Mouse (Mus musculus) limb, embryonic 11.5 days (tissue): ENCODE results near the gene Tsr3. TPM values are rescaled to one million over a fixed set of nuclear protein-coding genes. Genes with fewer than 3 reads are reported as not detected.

Source experiments
- ATAC-seq: fragments of 200-750 bp; cut with Nextera tagmentation; 2 replicates; pipeline ENCODE4 v1.8.0; 2017; ENCODE audit warnings: low read depth; ENCODE audit not compliant: insufficient number of reproducible peaks, low FRiP score, low TSS enrichment
- DNase-seq: peaks from one replicate; pipeline ENCODE4 v3.0.0-alpha.2; 2015; ENCODE audit warnings: low spot score
- H3K27ac ChIP-seq: fragments of 300-500 bp; sonication (generic); replicated peaks from 2 replicates; pipeline ENCODE4 v1.5.1; 2014; ENCODE audit warnings: low read depth, mild to moderate bottlenecking, low read length
- H3K27me3 ChIP-seq: fragments of 300-500 bp; sonication (generic); 2 replicates; pipeline ENCODE4 v1.6.1; 2014; ENCODE audit warnings: mild to moderate bottlenecking, low read length, mixed read lengths; ENCODE audit not compliant: control insufficient read depth, insufficient read depth
- H3K36me3 ChIP-seq: fragments of 300-500 bp; sonication (generic); 2 replicates; pipeline ENCODE4 v1.6.1; 2014; ENCODE audit warnings: mild to moderate bottlenecking, low read length, moderate library complexity, mixed read lengths; ENCODE audit not compliant: control insufficient read depth, insufficient read depth
- H3K4me1 ChIP-seq: fragments of 300-500 bp; sonication (generic); 2 replicates; pipeline ENCODE4 v1.6.1; 2014; ENCODE audit warnings: low read length, mixed read lengths; ENCODE audit not compliant: control insufficient read depth, insufficient read depth
- H3K4me2 ChIP-seq: fragments of 300-500 bp; sonication (generic); 2 replicates; pipeline ENCODE4 v1.6.1; 2014; ENCODE audit warnings: low read depth, mild to moderate bottlenecking, moderate library complexity; ENCODE audit not compliant: severe bottlenecking
- H3K4me3 ChIP-seq: fragments of 300-500 bp; sonication (generic); 2 replicates; pipeline ENCODE4 v1.5.1; 2014; ENCODE audit warnings: low read depth, low read length
- H3K9ac ChIP-seq: fragments of 300-500 bp; sonication (generic); 2 replicates; pipeline ENCODE4 v1.6.1; 2014; ENCODE audit warnings: mild to moderate bottlenecking, low read length
- H3K9me3 ChIP-seq: fragments of 300-500 bp; sonication (generic); 2 replicates; pipeline ENCODE4 v1.6.1; 2016; ENCODE audit warnings: low read length; ENCODE audit not compliant: control insufficient read depth
- WGBS: fragments of 180-500 bp; shearing (Covaris S2); extraction: QIAGEN DNeasy Blood & Tissue Kit; methylation state at CpG from one replicate; pipeline ENCODE4 v1.1.7; 2014; 5-methylcytosine and 5-hydroxymethylcytosine counted together
- polyA plus RNA-seq: library from polyadenylated mRNA; unstranded; fragments of >200 nt; fragmentation: Nextera tagmentation; extraction: Ambion mirVana; gene quantifications from 2 replicates; pipeline ENCODE4 v1.2.1, GENCODE M21; 2014

Gene Tsr3
- polyA plus RNA-seq, 1 experiment from 2014 or later, result 63.8 TPM

DNA sequence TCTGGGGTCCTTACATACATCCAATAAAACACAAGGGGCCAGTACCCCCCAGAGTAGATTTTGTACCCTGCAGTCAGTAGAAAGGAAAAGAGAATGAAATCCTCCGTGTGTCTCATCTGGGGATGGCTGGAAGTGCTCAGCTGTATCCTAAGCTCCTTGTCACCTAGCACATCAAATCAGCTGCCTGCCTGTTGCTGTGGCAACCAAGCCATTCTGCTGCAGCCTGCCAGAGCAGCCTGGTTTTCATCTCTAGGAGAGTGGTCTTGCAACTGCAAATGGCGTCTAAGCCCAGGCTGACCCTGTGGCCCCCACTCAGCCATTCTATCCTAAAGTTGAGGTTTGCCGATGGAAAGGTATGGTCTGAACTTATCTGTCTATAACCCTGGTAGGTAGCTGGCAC is 12.7 kb downstream of the Tsr3 start:
- peaks cover 30% of the 10 kb centered on the region for H3K27me3 ChIP-seq
- DNase-seq, result no peak
- WGBS, result 39% methylated on average over 3 of the region's 3 CpGs

DNA sequence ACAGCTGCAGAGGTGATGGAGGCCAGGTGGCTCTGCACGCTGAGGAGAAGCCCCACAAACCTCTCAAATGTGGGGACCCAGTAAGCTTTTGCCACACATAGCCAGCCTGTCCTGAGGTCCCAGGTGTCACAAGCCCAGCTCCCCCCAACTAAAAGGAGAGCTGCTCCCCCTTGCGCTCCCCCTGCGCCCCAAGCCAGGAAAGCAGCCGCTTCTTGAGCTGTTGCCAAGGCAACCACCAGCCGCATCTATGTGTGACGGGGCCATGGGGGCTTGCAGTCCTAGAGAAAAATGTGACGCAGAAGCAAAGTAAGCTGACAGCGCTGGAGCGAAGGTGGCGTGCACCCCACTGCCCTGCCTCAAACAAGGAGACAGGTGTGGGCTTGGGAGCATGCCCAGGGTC is 13.8 kb downstream of the Tsr3 start:
- ATAC-seq, result no peak
- Histone ChIP-seq H3K27me3 (peaks cover 30% of the 10 kb centered on the region), H3K4me2 (no peak overlapping the region), H3K9ac (no peak overlapping the region; the same call in 1 of the 2 replicates), H3K9me3 (no peaks in the 10 kb centered on the region), H3K36me3 (no peaks in the 10 kb centered on the region), H3K27ac (no peak overlapping the region), H3K4me1 (peaks cover 18% of the 10 kb centered on the region), H3K4me3 (no peak overlapping the region)
- WGBS, result 32% methylated on average over 10 of the region's 10 CpGs
- no peak for DNase-seq

More for the DNA sequence above, 12.7 kb downstream of the Tsr3 start:
- Histone ChIP-seq H3K4me2 (no peak overlapping the region), H3K4me1 (peaks cover 18% of the 10 kb centered on the region), H3K9ac (no peak overlapping the region), H3K9me3 (no peaks in the 10 kb centered on the region), H3K4me3 (no peak overlapping the region), H3K36me3 (no peaks in the 10 kb centered on the region), H3K27ac (no peak overlapping the region)
- ATAC-seq, result no peak

DNA sequence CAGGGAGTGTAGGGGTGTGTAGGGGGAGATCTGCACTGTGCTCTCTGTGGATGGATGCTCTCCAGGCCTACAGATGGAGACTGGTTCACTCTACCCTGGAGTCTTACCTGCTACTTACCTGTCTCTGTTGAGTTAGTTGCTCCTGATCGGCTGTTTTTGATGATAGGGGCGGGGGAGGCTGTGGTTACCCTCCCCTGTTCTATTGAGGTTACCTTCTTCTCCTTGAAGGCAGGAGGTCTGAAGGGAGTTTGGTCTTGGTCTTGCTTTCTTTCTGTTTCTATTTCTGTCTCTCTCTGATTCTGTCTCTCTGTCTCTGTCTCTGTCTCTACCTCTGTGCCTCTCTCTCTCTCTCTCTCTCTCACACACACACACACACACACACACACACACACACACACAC is 15.1 kb downstream of the Tsr3 start:
- no peak for ATAC-seq
- Histone ChIP-seq H3K27ac (no peak overlapping the region), H3K9me3 (no peaks in the 10 kb centered on the region), H3K9ac (no peak overlapping the region), H3K4me3 (no peak overlapping the region), H3K4me1 (peaks cover 18% of the 10 kb centered on the region), H3K4me2 (no peak overlapping the region), H3K27me3 (peaks cover 30% of the 10 kb centered on the region), H3K36me3 (no peaks in the 10 kb centered on the region)
- DNase-seq, result no peak
- WGBS, result 66% methylated on average over 2 of the region's 2 CpGs

DNA sequence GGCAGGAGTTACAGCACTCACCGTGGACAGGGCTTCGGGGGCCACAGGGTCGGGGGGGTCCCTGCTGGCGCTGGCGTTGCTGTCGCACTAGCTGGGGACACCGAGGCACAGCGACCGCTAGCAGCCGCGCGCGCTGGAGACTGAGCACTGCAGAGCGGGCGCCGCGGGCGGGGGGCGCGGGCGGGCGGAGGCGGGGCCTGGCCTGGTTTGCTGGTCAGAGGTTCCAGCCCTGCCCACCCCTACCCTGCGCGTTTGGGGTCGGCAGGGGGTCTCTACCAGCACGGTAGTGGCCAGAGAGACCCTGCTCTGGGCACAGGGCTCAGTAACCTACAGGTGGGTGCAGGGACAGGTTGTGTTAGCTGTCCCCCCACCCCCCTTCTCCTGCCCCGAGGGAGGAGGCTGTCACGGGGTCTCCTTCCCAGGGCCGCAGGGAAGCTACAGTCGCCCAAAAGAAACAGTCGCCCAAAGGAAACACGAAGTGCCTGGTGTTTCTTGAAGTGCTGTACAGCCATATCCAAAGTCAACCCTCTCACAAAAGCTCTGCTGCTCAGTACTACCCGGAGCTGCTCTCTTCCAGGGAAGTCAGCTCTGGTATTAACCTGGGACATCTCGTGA is 16.3 kb downstream of the Tsr3 start, which contains the start of gene Baiap3:
Gene Baiap3, minus strand, starts transcription at position 225 of the 615 bp plus-strand sequence.
- Histone ChIP-seq H3K36me3 (no peaks in the 10 kb centered on the region), H3K27me3 (peaks cover 30% of the 10 kb centered on the region), H3K4me1 (peaks cover 18% of the 10 kb centered on the region), H3K9me3 (no peaks in the 10 kb centered on the region), H3K4me3 (peak within 1 kb of the TSS; percentile 31), H3K27ac (no peak within 1 kb of the TSS), H3K4me2 (peak within 1 kb of the TSS; percentile 67), H3K9ac (peak within 1 kb of the TSS; percentile 41)
- peak; percentile 68 for DNase-seq
- peak; percentile 49; the same call in 1 of the 2 replicates for ATAC-seq
- 5% methylated on average over 35 of the region's 35 CpGs for WGBS

DNA sequence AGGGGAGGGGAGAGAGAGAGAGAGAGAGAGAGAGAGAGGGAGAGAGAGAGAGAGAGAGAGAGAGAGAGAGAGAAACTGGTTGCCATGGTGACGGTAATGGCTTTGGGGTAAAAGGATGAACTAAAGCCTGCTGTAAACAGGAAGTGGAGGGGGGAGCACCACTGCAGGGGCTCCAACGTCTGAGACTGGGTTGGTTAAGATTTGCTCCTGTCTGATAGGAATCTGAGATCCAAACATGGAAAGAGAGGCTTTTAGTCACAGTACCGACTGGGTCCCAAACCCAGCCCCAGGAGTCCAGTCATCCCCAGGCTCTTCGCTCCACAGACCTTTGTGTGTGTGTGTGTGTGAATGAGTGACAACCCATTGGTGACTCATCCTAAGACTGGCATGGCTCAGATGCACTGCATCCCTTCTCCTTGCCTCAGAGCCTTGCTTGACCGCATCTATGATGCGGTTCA is 17.9 kb downstream of the Tsr3 start:
- no peak overlapping the region for H3K4me2 ChIP-seq
- no peak for DNase-seq
- no peak for ATAC-seq
- WGBS, result 59% methylated on average over 6 of the region's 6 CpGs
- H3K9me3 ChIP-seq, result no peaks in the 10 kb centered on the region
- no peak overlapping the region for H3K4me3 ChIP-seq
- H3K27ac ChIP-seq, result no peak overlapping the region
- peaks cover 18% of the 10 kb centered on the region for H3K4me1 ChIP-seq
- no peak overlapping the region for H3K9ac ChIP-seq
- H3K27me3 ChIP-seq, result peaks cover 30% of the 10 kb centered on the region
- peaks cover 6% of the 10 kb centered on the region for H3K36me3 ChIP-seq

DNA sequence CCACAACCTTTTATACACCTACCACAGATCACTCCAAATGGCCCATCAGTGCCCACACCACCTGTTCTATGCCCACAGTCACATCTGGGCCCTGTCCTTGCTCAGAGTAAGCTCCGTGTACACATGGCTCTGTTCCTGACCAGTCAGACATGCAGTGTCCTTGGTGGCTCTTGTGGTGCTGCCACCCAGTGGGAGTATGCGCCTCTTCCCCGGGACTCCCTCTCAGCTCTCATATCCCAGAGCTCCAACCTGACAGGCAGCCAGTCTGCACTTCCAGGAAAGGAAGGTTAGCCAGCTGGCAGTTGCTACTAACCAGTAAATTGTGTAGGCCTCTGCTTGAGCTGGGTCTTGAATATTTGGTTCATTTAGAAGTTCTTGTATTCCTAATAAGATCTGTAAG is 24.5 kb downstream of the Tsr3 start:
- peaks cover 61% of the 10 kb centered on the region for H3K36me3 ChIP-seq
- no peak overlapping the region for H3K4me3 ChIP-seq
- H3K9me3 ChIP-seq, result no peaks in the 10 kb centered on the region
- no peaks in the 10 kb centered on the region for H3K4me1 ChIP-seq
- no peaks in the 10 kb centered on the region for H3K27me3 ChIP-seq
- no peak overlapping the region for H3K27ac ChIP-seq
- DNase-seq (no peak), ATAC-seq (no peak)
- H3K4me2 ChIP-seq, result no peak overlapping the region
- WGBS, result 83% methylated on average over 3 of the region's 3 CpGs
- no peak overlapping the region for H3K9ac ChIP-seq

DNA sequence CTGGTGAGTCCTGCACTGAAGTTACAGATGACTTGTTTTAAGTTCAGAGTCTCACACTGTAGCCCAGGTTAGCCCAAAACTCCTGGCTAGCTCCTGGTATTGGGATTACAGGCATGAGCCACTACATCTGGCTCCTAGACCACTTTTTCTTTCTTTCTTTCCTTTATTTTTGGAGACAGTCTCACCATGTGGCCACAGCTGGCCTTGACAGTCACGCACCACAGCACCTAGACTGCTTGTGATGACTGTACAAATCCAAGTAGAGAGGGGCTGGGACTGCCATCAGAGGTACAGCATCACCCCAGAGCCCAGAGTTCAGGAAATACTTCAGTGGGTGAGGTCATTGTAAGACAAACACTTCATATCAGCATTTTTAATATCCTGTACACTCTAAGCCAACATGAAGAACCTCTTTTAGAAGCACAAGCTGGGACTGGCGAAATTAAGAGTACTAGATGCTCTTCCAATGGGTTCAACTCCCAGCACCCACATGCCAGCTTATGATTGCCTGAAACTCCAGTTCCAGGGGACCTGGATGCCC is 30.9 kb downstream of the Tsr3 start:
- 95% methylated on average over 2 of the region's 2 CpGs for WGBS
- no peak overlapping the region for H3K27ac ChIP-seq
- H3K4me1 ChIP-seq, result peaks cover 15% of the 10 kb centered on the region
- H3K9ac ChIP-seq, result no peak overlapping the region; the same call in 1 of the 2 replicates
- no peaks in the 10 kb centered on the region for H3K9me3 ChIP-seq
- H3K4me2 ChIP-seq, result peak overlapping the region; percentile 20; the same call in 1 of the 2 replicates
- H3K36me3 ChIP-seq, result peaks cover 38% of the 10 kb centered on the region
- no peaks in the 10 kb centered on the region for H3K27me3 ChIP-seq
- DNase-seq (no peak), ATAC-seq (no peak)
- H3K4me3 ChIP-seq, result no peak overlapping the region

DNA sequence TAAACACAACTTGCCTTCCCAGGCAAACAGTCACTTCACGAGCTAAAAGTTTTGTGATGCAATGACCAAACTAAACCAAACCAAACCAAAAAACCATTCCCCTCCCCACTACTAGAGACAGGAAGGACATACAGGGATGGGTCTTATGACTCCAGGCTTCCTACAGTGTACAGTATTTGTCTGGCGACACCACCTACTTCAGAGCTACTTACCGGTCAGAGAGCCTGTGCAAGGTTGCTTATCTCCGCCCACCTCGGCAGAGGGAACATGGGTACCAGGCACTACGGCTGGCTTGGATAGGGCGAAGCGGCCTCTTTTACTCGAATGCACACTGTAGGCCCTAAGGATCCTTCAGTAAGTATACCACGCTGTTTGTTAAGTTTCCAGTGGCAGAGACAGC is 32.4 kb downstream of the Tsr3 start:
- 0% methylated on average over 10 of the region's 10 CpGs for WGBS
- ATAC-seq (no peak), DNase-seq (no peak)
- H3K4me2 ChIP-seq, result peak overlapping the region; percentile 98
- no peaks in the 10 kb centered on the region for H3K27me3 ChIP-seq
- H3K4me1 ChIP-seq, result peaks cover 15% of the 10 kb centered on the region
- 0 out of 2 replicates have a peak overlapping the region, but pooled peaks have one; percentile 26 for H3K27ac ChIP-seq
- H3K9me3 ChIP-seq, result no peaks in the 10 kb centered on the region
- peaks cover 27% of the 10 kb centered on the region for H3K36me3 ChIP-seq
- H3K9ac ChIP-seq, result peak overlapping the region; percentile 100
- peak overlapping the region; percentile 100 for H3K4me3 ChIP-seq
